Mouse (Mus musculus) gastrocnemius, postnatal 25 days (tissue): Measurements from ENCODE around the gene Prdx2. TPM values are rescaled to one million over a fixed set of nuclear protein-coding genes. Genes with fewer than 3 reads are reported as not detected.

Experiments
- DNase-seq: peaks from one replicate; pipeline ENCODE4 v3.0.0; 2022
- total RNA-seq, 2 experiments: library from RNA; stranded (reverse); gene quantifications; 1 replicate in 1 of 2; 2 replicates in 1 of 2; pipeline ENCODE4 v1.2.3; 2021

Prdx2 gene
- total RNA-seq, 2 experiments from 2014 or later, result 192 to 200 TPM

DNA sequence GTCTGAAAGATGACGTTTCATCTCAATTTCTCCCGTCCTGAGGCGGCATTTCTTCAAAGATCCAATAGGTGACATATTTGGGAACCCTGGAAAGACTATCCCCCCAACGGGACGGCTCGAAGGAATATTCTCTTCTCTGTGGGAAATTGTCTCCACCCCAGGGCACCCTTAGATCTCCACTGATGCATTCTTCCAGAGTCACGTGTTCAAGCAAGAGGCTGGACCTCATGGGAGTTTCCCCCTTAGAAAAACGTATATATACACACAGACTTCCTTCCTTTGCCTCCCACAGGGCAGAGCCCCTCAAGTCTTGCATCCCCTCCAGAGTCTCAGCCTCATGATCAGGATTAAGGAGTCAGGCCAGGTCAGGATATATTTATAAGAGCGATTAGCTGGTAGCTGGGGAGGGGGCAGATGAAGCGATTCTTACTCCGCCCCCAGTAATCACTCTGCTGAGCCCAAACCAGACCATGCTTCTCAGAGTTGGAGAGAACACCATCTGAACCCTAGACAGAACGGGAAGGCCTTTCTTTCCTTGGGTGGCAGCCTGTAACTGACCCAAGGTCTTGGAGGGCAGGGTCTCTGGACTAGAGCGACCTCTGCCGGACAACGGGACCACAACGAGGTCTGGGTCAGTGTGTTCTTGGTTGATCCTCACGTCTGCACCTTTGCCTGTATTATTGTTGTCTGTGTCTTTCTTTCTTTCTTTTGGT lies 22.7 kb upstream of the Prdx2 start, which contains the start of gene Rtbdn:
Rtbdn (plus strand) TSS at position 464 of the 713 bp plus-strand sequence.
- no peak for DNase-seq

GRCm38 (mm10) chr8:84947241-84947545 lies 22.2 kb upstream of the Prdx2 start:
- DNase-seq, result no peak

DNA sequence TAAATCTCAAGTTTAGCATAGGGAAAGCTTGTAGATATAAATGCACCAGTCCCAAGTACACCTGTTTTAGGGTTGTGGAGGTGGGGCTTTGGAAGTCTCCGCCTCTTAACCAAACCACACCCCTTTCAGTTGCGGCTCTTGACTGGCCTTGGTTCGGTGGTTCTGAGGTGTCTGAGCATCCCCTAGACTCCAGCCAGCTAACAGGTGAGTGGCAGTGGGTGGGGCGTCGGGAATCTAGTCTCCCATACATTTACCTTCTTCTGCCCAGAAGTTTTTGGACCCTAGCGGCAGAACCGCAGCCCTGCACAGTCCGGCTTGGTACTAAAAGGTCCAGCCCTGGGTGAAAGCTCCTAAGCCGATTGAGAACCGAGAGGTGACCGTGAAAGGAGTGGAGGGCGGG lies 19.6 kb upstream of the Prdx2 start:
- DNase-seq, result no peak

- peak; percentile 41 for DNase-seq
These were observed 16.7 kb upstream of the Prdx2 start for GRCm38 (mm10) chr8:84952612-84953255.

DNA sequence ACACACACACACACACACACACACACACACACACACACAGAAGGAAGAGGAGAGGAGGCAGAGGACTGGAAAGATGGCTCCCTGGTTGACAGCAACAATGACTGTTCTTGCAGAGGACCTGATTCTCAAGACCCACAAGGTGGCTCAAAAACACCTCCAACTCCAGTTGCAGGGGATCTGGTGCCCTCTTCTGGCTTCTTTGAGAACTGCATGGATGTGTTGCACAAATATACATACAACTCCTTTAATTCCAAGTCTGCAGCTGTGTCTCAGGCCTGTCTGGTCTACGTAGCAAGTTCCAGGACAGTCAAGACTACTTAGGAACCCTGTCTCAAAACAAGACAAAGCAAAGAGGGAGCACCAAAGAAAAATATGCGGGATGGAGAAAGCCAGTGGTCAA lies 12.6 kb upstream of the Prdx2 start:
- DNase-seq, result no peak

DNA sequence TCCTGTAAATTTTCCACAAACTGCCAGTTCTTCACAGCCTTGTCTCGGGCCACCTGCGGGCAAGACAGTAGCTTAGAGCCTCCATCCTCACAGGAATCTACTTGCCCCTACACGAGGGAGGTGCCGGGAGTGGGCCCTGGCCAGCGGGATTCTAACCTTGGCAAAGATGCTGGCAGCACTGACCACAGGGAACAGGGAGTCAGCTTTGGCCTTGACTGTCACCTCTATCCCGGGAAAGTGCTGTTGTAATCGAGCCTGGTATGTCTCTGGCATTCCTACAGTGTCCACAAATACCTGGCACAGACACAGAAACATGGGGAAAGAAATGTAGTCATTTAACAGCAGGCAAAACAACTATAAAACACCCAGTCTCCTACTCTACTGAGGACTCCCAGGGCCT lies 9.6 kb upstream of the Prdx2 start:
- no peak for DNase-seq

DNA sequence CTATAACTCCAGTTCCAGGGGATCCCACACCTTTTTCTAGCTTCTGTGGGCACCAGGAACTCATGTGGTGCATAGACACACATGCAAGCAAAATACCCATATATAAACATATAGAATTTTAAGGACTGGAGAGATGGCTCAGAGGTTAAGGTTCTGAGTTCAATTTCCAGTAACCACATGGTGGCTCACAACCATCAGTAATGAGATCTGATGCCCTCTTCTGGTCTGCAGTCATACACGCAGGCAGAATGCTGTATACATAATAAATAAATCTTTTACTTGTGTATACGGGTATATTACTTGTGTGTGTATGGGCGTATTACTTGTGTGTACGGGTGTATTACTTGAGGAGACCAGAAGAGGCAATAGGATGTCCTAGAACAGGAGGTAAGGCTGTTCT lies 5.4 kb upstream of the Prdx2 start:
- no peak for DNase-seq

GRCm38 (mm10) chr8:84965731-84966291 lies 3.6 kb upstream of the Prdx2 start:
- DNase-seq, result peak; percentile 92

- no peak for DNase-seq
These were observed 2.8 kb upstream of the Prdx2 start for GRCm38 (mm10) chr8:84966603-84967002.

DNA sequence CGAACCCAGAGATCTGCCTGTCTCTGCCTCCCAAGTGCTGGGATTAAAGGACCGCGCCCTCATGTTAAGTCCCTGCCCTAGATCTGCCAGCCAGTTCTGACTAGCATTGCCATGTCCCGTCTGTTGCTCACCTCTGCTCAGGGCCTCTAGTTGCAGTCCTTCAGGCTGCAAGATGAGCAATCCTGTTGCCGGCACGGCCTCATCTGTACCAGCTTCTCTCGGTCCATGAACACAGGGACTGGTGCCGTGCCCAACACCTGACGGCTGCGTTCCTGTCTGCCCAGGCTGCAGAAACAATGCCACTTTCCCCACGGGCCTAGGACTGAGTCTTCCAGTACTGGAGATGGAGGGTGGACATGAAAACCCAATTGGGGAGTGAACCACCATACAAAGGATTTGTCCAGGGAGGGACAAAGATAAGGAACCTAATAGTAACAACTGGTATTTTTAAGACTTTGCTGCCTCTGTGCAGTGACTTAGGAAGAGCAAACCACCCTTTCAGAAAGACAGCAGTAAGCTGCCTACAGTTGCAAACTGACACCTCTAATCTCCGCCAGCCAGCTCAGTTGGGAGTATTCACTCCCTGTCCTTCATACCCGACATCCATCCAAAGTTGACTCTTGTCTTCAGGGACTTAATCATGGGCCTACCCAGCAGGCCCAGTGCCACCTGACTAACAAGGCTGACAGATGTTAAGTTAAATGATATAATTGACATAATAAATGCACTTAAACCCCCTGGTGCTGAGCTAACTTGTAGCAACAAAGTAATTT lies 1.7 kb upstream of the Prdx2 start:
- DNase-seq, result no peak

DNA sequence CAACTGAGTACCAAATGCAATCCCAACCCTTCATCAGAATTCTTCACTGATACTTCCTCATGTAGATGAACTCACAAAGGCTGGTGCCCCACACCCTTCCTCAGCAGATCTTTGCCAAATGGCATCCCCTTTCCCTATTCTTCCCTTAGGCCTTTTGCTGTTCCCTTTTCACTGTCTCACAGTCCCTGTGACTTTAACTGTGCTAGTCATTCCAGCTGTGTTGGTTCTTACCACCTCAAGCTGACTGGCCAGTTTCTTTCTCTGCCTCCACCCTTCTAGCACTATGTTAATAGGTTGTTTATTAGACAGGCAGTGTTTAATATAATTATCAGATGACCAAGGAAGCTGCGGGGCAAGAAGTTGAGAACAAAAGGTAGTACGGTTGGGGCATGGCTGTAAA lies 737 bp upstream of the Prdx2 start:
- DNase-seq, result no peak

- no peak for DNase-seq
These were observed 876 bp downstream of the Prdx2 start for GRCm38 (mm10) chr8:84970135-84970790.

DNA sequence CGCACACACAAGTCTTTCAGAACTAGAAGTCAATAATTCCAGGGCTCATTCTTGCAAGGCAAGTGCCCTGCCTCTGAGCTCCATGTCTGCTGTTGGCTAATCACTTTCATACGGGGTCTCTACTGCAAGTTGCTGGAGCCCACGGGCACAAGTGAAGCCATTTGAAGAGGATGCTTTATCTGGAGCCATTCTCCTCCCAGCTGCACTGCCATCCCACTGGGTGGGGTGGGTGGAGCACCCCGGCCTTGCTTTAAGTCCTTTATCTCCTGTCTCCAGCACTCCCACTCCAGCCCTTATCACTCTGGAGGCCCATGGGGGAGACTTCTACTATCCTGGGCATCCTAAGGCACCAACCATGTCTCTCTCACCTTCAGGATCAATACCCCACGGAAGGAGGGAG lies 1.5 kb downstream of the Prdx2 start:
- no peak for DNase-seq

GRCm38 (mm10) chr8:84973079-84973478 lies 3.7 kb downstream of the Prdx2 start:
- DNase-seq, result no peak

DNA sequence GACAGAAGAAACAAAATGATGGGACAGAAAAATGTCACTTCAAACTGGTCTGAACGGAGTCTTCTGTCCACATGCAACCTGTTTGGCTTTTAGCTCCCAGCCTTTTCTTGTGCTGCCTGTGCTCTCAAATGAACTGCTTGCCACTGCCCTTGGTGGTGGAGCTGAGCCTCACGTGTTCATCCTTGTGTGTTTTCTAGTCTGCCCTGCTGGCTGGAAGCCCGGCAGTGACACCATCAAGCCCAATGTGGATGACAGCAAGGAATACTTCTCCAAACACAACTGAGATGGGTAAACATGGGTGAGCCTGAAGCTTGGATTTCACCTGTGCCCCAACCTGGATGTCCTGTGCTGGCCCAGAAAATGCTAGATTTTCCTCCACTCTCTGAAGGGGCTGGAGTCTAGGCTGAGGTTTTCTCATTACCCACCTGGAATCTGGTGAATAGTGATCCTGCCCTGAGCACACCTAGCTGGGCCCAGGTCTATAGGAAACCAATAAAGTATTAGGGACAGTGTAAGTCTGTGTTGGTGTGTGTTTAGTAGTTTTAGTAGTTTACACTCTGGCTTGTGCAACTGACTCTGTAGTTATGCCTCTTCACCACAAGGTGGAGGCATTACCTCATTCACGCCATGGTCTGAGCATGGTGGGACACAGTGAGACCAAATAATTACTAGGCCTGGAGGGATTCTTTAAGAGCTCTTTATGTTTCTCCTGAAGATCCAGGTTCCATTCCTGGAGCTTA lies 4.6 kb downstream of the Prdx2 start:
- DNase-seq, result peak; percentile 48

GRCm38 (mm10) chr8:84974543-84975142 lies 5.3 kb downstream of the Prdx2 start:
- DNase-seq, result no peak

DNA sequence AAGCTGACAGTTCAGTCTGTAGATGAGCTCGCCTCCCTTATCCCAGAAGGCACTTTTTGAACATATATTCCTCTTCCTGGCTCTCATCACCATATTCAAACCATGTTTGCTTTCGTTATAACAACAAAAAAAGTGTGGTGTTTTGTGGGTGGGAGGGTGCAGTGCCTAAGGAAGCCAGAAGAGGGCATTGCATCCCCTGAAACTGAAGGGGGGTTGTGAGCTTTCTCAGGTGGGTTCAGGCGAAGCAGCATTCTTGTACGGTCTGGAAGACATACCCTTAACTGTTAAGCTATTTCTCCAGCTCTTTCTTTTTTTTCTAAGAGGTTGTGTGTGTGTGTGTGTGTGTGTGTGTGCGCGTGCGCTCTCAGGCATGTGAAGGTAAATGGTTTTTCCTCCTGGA lies 6.0 kb downstream of the Prdx2 start:
- DNase-seq, result peak; percentile 48

- peak; percentile 94 for DNase-seq
These were observed 6.8 kb downstream of the Prdx2 start for GRCm38 (mm10) chr8:84976031-84976762.

DNA sequence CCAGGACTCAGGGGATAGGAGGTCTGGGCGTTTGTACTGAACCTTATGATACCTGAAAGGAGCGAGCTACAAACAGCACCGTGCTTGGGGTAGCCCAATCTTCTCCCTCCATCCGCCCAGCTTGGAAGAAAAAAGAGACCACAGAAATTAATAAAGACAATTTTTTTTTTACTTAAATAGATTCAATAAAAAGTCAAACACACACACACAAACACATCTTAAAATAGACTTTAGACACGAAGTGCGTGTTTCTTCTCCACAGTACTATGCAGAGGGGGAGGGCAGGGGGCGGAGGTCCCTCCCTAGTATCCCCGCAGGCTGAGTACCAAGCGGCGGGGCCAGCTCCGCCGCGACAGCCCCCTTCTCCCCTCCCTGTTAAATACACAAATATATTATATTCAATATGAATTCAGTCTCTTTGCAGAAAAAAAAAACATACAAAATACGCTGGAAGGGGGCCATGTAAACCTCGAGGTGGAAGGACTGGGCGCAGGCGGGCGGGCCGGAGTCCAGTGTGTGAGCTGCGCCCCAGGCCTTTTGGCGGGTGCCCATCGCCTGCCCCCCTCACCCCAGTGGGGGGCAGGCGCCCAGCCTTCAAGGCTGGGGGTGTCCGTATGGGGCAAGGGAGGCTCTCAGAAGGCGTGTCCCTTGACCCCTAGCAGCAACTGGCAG lies 7.5 kb downstream of the Prdx2 start:
- DNase-seq, result no peak
